Mouse (Mus musculus) kidney, adult 11 months (tissue): ENCODE measurements around the gene Fbh1.
A peak's percentile ranks its signal among the peaks of the same experiment; 100 is the strongest.

Experiments
- DNase-seq: peaks from one replicate; pipeline ENCODE4 v3.0.0; 2022

The Fbh1 gene

DNA sequence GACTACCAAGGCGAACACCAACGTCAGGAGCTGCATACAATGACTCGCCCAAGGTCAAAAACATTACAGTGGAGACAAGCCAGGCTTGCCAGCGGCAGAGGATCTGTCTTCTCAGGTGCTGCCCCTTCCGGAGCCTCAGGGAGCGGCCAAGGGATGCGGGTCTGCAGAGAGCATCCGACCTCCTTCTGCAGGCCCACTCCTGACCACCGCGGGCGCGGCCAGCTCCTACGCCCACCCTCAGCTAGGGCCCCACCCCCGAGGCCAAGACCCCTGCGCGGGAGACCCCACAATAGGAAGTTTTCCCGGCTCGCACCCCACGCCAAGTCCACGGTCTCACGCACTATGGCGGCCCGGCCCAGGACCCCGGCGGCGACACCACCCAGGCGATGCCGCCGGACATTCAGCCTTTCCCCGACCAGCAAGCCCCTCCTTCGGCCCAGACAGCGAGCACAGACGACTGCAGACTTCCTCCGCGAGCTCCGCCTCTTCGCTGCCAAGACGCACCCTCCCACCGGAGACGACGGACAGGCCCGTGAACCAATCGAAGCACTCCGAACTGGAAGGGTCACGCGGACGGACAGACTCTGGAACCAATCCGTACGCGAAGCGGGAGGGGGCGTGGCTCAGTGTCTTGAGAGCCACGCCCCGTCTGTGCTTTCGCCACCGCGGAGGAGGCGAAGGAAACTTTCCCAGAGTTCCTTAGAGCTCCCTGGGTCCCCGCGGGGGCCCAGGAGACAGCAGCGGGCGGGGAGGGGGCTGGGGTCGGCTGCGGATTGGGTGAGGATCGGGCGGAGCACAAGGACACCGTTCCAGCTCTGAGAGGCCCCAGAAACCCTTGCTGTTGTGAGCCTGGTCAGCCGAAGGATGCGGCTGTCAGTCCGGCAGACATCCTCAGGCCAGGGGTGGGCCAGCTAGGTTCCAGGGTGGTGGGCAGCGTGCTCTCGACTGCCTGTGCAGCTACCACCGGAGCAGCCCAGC is at the start of gene Fbh1, which contains the start of gene Ankrd16:
Gene Fbh1 (minus strand): TSS at position 492 of the 978 bp plus-strand sequence.
Gene Ankrd16 (plus strand): TSS at position 786 of the 978 bp plus-strand sequence.
- DNase-seq = peak; percentile 99

DNA sequence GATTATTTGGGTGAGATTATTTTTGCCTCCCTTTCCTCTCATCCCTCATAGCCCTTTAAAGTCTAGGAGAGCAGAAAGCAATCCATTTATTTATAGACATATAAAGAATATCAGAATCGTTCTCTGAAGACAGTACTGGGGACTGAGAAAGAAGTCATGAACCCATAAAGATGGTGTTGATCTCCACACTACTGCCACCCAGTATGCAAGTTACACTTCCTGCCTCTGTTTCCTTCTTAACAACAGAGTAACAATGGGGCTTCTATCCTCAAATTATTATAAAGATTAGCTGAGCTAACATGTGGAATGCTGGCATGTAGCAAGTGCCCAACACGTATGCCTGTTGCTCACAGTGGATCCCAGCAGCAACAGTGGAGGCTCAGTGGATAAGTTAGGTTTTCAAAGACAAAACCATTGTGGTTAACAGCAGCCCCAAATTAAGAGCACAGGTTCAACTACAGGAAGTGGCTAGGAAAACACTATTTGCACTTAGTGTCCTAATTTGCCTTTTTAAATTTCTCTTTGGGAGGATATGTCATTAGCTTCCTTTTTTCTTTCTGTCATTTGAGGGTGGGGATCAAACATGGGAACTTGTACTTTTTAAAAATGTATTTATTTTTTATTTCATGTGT is 24.0 kb upstream of the Fbh1 start:
- no peak for DNase-seq

DNA sequence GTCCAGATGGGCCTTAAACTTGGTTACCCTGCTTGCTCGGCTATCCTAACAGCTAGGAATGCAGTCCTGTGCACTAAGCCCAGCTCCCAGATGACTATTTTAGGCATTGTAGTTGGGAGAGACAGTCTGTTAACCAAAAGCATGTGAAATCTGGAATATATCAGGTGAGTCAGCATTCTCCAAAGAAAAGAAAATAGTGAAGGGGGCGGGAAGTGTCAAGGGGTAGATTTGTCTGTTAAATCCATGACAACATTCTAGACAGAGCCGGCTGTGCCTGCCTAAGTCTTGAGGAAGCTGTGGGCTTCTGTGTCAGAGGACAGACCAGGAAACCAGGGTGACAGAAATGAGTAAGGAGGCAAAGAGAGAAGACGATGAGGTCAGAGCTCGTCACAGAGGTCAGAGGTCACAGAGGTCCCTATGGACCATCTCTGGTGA is 20.6 kb upstream of the Fbh1 start:
- no peak for DNase-seq

DNA sequence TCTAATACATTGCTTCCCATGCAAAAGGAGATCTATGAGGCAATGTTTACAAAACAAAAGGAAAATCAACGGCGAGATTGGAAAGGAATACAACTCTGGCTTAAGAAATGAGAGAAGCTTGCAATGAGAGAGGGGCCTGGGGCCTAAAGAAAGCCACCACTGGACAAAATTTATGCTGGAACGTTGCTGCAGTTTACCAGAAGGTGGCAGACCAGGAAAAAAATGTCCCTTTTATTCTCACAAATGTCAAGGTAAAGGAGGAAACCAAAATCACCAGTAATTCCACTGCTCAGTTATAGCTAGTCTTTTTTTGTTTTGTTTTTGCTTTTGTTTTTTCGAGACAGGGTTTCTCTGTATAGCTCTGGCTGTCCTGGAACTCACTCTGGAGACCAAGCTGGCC is 17.3 kb upstream of the Fbh1 start:
- no peak for DNase-seq

DNA sequence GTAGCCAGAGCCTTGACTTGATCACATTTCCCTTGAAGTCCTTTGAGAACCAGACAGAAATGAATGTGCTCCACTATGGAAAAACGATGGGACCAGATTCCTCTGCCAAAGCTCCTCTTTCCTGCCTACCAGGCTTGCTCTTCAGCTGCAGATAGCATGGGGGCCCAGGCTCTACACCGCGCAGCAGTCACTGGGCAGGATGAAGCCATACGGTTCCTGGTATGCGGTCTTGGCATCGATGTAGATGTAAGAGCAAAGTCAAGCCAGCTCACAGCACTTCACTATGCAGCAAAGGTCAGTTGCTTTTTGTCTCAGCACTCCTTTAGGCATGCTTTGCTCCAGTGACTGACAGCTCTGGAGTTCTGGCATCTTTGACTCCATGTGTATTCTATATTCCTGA is 6.8 kb upstream of the Fbh1 start:
- DNase-seq = no peak

DNA sequence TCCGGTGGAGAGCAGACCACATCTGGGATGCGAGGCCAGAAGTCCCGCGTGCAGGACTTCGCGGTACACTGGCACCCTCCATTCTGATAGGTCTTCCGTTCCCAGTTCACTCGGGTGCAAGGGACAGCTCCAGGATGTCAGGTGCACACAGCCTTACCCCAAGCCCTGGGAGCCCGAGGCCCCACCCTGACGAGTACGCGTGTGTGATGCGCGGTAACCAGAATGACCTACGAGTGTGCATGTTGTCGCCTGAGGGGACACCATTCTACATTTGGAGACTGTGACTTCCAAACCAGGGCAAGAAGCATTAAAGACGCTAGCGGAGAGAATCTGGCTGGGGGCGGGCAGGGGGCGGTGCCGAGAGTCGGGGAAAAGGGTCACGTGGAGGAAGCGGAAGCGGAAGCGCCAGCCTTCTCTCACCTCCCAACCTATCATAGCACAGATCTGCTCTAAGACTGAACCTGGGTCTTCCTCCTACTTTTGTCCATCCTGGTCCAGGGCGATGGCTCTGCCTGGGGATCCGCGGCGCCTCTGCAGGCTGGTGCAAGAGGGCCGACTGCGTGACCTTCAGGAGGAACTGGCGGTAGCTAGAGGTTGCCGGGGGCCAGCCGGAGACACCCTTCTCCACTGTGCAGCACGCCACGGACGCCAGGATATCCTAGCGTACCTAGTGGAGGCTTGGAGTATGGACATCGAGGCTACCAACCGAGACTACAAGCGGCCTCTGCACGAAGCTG is 873 bp upstream of the Fbh1 start:
- DNase-seq = peak; percentile 85

DNA sequence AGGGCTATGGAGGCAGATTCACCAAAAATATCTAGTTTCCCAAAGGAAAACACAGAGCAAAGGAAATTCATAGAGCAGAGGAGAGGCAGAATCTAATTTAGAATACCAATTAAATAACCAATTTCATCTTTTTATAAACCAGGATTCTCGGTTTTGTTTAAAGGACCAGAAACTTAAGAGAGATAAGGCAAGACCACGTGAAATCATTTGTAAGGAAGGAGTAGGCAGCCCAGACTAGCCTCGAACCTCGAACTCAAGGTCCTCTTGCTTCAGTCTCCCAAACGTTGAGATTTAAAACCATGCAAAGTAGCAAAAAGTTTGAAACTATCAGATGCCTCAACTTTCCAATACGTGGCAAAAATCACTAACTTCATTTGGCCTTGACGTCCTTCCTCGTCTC is 967 bp downstream of the Fbh1 start:
- DNase-seq = no peak

DNA sequence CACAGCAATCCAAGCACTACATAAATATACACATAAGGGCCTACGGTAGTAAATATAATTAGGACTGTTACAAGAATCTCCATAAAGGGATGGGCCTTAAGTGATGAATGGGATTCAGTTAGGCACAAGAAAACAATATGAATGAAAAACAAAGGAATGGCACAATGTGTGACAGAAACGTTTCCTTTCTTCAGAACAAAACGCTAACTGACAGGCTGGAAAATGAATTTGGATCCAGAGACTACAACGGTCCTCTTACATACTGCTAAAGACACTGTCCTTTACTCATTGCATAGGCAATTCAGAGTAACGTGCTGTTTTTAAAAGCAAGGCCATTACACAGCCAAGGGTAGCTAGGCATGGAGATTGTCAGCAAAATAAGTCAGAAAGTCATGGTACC is 2.3 kb downstream of the Fbh1 start:
- no peak for DNase-seq

DNA sequence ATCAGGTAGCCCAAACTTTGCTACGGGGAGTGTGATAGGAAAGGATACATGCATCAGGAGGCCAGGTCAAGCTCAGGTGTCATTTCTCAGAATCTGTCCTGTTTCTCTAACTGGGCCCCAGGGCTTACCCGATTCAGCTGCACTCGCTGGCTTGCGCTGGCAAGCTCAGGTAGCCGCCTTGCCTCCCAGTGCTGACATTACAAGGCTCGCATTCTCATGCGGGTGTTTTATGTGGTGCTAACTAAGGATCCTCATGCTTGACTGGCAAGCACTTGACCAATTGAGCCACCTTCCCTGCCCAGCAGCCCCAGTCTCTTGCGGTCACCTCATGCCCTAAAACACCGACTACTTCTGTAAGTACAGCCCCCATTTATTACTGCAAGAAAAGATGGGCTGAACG is 3.0 kb downstream of the Fbh1 start:
- peak; percentile 18 for DNase-seq

DNA sequence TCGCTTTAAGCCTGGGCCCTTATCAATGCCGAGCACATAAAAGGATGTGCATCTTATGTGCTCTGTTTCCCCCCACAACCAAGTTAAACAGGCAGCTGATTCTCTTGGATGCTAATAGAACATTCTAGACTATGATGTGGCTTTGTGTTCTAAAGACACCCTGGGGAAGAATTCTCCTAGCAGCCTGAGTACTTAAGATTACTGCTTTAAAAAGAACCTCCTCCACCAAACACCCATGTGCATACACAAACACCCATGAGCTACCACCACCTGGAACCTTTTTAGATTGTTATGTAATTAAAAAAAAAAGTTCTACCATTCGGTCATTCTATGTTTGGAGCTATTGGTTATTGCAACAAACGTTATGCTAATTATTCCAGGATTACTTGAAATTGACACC is 5.0 kb downstream of the Fbh1 start:
- DNase-seq = no peak

DNA sequence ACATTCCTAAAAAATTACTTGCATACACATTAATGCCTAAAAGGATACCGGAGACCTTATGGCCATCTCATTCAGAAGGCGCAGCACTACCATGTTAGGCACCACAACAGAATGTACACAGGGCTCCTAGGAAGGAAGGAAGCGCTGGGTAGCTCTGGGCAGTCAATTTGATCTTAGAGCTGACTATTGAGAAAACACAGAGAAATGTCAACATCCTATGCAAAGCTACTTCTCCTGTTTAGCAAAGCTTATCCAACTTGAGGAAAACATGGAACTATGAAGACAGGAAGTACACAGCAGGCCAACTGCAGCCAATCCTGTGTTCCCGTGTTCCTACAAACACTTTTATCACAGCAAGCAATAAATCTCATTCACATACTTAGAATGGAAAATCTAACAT is 5.7 kb downstream of the Fbh1 start:
- no peak for DNase-seq

DNA sequence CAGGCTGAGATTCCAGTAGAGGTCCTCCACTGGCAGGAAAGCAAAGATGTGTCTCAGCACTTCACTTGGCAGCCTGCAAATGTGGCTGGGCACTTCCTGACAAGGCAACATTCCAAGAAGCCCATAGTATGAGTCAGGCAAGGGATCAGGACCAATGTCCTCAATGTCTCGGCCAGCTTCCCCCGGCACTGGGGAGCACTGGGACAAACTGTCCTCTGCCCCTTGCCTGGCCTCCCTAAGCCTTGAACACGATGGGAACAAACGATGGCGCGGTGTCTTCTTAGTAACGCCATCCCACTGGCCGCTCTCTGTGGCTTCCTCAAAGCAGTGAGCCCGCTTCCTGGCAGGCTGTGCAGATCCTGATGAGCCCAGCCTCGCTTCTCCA is 10.2 kb downstream of the Fbh1 start:
- no peak for DNase-seq

DNA sequence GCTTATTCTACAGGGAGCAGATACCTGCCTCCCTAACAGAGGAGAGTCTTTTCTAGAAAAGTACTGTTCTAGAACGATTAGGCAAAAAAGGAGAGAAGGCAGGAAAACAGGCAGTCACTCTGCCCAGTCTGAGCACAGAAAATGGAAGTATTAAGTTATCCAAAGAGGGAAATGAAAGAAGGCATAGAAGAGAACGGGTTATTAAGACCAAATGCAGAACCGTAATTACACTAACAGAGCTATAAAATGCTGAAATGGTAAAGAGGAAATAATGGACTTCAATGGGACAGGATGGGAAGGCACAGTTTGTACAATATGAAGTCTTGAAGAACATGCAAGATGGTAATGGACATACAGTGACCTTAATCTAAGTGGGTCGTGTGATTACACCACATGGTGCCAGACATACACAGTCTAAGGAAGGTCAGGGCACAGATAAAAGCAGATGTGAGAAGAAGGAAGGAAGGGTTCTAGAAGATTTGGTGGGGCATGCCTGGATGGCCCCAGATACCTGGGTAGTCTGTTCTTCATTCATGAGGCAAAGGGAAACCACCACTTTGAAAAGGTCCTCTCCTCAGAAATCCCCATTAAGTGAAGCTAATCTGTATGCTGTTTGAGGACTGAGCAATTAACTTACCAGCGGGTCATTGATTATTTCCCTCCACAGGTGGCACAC is 10.8 kb downstream of the Fbh1 start:
- no peak for DNase-seq

DNA sequence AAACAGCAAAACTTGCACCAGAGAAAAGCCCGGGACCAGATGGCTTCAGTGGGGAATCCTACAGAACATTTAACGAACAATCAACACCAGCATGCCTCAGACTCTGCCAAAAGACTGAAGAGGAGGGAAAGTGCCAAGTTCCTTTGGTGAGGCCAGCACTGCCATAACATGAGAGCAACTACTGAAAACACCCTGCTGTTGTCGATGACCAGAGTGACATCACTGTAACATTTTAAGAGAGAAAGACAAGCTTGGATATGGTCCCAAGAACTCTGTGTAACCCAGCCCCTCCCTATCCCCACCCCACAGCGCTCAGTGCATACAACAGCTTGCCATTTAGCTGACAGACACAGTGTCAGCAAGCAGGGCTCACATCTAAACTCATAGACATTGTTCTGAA is 11.7 kb downstream of the Fbh1 start:
- no peak for DNase-seq

DNA sequence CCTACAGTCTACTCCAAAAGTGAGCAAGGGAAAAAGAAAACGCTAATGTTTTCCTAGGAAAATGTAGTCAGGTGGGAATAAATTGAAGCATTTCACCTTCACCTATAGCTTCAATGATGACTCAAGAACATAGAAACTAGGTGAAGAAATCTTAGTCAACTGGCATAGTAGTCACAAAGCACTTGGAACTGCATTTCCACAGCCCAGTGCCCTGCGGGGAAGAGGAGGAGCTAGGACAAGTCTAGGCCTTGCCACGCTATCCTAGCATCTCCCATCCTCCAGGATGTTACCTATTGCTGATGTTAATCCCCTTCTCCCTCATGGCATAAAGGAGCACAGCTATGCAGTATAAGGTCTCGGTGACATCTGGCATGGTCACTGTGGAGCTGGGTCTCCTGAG is 14.8 kb downstream of the Fbh1 start:
- no peak for DNase-seq

DNA sequence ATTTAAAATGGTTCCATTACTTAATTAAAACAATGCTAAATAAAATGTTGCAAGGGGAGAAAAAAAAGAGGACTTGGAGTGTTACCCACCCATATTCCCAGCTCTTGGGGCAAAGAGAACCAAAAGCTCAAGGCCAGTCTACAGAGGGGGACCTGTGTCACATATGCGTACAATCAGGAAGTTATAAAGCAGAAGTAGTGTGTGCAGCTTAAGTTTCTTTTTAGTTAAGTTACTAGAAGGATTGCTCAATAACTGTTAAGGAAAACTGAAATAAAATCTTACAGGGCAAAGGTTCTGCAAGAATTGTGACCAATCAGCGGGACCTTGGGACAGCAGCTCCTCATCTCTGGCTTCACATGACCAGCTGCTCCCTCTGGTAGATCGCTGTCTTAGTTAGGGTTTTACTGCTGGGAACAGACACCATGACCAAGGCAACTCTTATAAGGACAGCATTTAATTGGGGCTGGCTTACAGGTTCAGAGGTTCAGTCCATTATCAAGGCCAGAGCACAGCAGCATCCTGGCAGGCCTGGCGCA is 37.8 kb downstream of the Fbh1 start:
- DNase-seq = no peak

DNA sequence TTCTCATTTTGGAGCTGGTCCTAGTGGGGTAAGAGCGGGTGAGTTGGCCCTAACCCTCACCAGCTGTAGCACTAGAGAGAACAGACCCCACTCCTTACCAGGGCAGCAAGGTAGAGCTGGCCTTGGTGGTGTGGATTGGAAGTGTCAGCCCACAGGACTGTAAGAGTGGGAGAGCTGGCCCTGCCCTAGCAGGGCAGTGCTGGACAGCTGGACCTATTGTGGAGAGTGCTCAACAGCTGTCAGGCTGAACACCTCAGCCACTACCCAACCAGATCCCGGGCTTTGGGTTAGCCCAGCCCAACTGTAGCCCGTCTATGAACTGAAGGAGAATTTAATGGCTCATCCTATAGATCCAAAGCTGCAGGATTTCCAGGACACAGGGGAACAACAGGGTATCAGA is 38.6 kb downstream of the Fbh1 start:
- DNase-seq = no peak

DNA sequence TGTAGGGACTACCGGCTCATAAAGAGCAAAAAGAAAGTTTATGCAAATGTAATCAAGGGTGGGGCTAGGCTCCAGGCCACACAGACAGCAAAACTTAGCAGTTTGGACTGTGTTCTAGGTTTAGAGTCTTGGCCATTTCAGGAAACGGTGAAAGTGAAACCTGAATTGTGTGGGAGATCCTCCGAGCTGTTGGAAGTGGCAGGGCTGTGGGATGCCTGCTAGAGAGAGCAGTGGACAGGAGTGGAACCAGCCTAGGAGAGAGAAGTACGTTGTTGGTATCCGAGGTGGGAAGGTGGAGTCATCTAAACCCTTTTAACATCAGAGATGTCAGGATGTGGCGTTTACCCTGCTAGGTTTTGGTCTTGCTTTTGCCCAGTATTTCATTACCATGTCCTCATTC is 41.5 kb downstream of the Fbh1 start:
- DNase-seq = no peak

DNA sequence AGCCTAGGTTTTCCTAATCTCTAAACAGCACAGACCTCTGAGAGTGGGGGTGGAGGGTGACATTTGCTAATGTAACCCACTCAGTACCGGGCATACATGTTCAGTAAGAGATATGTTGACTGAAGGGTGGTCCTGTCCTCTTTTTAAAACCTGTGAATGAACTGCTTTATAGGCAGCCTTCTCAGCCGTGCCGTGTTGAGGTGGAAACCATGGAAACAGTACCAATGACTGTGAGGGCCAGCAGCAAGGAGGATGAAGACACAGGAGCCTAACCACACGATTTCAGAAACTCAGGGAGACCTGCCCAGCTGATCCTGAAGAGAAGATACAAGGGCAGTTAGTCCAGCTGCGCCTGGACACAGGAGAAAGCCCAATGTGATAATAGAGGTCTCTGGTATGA is 44.4 kb downstream of the Fbh1 start:
- no peak for DNase-seq

DNA sequence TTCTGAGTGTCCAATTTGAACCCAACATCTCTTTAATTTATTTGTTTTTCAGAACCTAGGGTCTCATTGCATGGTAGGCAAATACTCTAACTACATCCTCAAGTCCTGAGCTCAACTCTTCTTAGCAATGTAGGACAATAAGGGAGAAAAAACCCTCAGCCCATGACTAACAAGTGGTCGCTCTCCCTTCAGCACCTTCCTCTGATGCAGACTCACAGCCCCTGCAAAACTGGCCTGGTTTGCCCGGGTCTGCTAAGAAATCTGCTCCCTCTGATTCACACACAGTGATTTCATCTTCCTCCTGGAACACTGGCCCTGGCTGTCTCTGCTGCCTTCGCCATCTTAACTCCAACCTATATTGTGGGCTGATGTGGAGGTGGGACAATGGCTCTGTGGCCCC is 48.3 kb downstream of the Fbh1 start:
- no peak for DNase-seq

DNA sequence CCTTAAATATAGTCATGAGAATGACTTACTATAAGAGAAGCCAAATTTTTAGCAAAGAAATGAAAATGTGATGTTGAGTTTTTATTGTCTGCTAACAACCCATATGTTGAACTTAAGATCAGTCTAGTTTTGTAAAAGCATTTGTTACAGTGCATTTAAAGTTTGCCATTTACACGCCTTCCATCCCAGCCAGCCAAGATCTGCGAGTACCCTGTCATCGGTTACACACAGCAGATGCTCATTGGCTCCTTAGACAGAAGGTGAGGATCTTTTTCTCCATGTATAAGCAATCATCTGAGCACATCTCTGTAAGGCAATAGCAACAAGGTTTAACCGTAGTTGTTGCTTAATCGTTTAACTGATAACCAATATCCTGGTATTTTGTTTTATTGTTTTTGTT is 49.8 kb downstream of the Fbh1 start:
- no peak for DNase-seq

DNA sequence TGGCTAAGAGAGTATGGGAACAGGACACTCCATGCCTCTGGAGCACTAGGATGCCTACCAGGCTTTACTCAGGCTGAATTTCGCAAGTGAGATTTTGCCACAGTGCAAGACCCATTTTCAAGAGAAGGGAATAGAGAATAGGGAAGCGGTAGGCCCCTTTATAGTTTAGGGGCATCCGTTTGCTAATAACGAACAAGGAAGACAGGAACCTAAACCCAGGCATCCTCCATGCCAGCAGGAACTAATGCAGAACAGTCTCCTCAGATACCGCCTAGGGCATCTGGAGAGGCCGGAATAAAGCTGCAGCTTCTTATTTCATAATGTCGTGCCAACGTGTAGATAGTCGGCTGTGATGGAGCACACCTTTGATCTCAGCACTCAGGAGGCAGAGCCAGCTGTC is 54.8 kb downstream of the Fbh1 start:
- no peak for DNase-seq

DNA sequence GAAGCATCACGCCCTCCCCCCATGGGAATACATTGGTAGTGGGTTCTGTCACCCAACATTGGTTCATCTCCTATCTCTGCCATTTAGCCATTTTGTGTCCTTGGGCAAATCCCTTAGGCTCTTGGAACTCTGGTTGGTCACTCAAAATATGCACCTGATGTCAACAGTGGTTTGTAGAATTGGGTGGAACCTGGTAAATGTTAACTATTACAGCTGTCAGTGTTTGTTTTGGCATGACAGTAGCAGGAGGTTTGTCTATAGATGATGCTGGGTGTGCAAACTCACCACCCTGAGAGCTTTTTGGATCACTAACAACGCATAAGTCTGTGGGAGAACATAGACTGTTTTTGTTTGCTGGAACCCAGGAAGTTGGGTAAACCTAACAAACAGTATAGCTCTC is 58.8 kb downstream of the Fbh1 start:
- DNase-seq = no peak
